ENCODE assay signal across 9 mouse cellular contexts in genomic region chr13:43262114-43262739, GRCm38 (mm10). TPM values are rescaled to one million over a fixed set of nuclear protein-coding genes. Genes with fewer than 3 reads are reported as not detected.
A peak's percentile ranks its signal among the peaks of the same experiment; 100 is the strongest.
DNase-seq lines count a peak whose midpoint lies in the region; ATAC-seq lines count a peak whose summit lies in the region.
"Had no signal": no experiment of that assay in that cellular context is flagged by ENCODE, and none has a peak within 500 bp of the region (broad histone marks: within the 10 kb centered on the region; RNA-seq: fewer than 3 reads in every experiment).

No protein-coding gene starts in this region.

- no peak overlapping the region for H3K9ac ChIP-seq in forebrain, embryonic 12.5 days
- H3K9ac ChIP-seq: stomach, embryonic 15.5 days had no signal

- WGBS in forebrain, embryonic 12.5 days = 87% methylated on average over 11 of the region's 11 CpGs

- H3K9me3 ChIP-seq in forebrain, embryonic 12.5 days = no peaks in the 10 kb centered on the region
- H3K9me3 ChIP-seq: stomach, embryonic 15.5 days had no signal

- no peak overlapping the region for H3K27ac ChIP-seq in forebrain, embryonic 12.5 days
- H3K27ac ChIP-seq: stomach, embryonic 15.5 days had no signal

- H3K4me1 ChIP-seq in forebrain, embryonic 12.5 days = no peaks in the 10 kb centered on the region
- H3K4me1 ChIP-seq: stomach, embryonic 15.5 days had no signal

- no peak overlapping the region for H3K4me3 ChIP-seq in forebrain, embryonic 12.5 days (replicated peaks)
- H3K4me3 ChIP-seq: stomach, embryonic 15.5 days had no signal

- intact Hi-C loops in heart, postnatal 25 days (cut with DNase I) = loop anchor here (5.0 kb wide), 1 partner anchor 40 kb away; the partner anchor contains the start of gene Gfod1

- DNase-seq in heart, adult 18-20 months = peak; percentile 66 to 73
- no peak for DNase-seq in heart, postnatal 25 days (ENCODE audit: low spot score)
- peak; percentile 62 to 67 for DNase-seq in cerebellum, postnatal 36 days
- DNase-seq in right cerebral cortex, postnatal 10 days (ENCODE audit: low spot score in 2 of 2) = peak; percentile 71 to 83
- DNase-seq in urinary bladder, postnatal 4 days (ENCODE audit: low spot score in 2 of 2) = no peak
- no peak for DNase-seq in lung, postnatal 4 days

- no peak overlapping the region for H3K4me2 ChIP-seq in forebrain, embryonic 12.5 days
- H3K4me2 ChIP-seq: stomach, embryonic 15.5 days had no signal

- no peaks in the 10 kb centered on the region for H3K36me3 ChIP-seq in forebrain, embryonic 12.5 days (replicated peaks)
- H3K36me3 ChIP-seq: stomach, embryonic 15.5 days had no signal

- no peaks in the 10 kb centered on the region for H3K27me3 ChIP-seq in forebrain, embryonic 12.5 days
- H3K27me3 ChIP-seq: stomach, embryonic 15.5 days had no signal

- ATAC-seq in inflammation-experienced regulatory T-cells, adult 6 months = peak; percentile 80
- ATAC-seq in forebrain, embryonic 12.5 days (ENCODE audit: low FRiP score) = no peak

RNA-seq across cellular contexts. Expression of gene Gfod1, which starts 41.7 kb away (rescaled TPM):
- 10 to 100 TPM; 32.3 to 34.3 TPM for total RNA-seq in heart, adult 18-20 months (2021)
- total RNA-seq in heart, postnatal 25 days (2021) = 10 to 100 TPM; 35.3 to 36.0 TPM
- polyA plus RNA-seq in inflammation-experienced regulatory T-cells, adult 6 months (2017; shearing (Covaris generic)) = 1 to 10 TPM; 3.6 to 4.8 (median 4.6) TPM
- polyA plus RNA-seq in forebrain, embryonic 12.5 days (2016; fragmentation: Nextera tagmentation; extraction: Ambion mirVana) = 0.97 and 1.1 TPM in 2 replicates

Comparison
In these comparisons a context has a peak if more than half of its experiments do, and no peak if none do; other contexts are left out.
1. DNase-seq: peak in heart, adult 18-20 months (2 of 2), cerebellum, postnatal 36 days (2 of 2) and right cerebral cortex, postnatal 10 days (2 of 2); none in heart, postnatal 25 days (single experiment), urinary bladder, postnatal 4 days (0 of 2) and lung, postnatal 4 days (0 of 2).